Mouse (Mus musculus): Measurements from ENCODE around the gene Slc2a1.

DNA sequence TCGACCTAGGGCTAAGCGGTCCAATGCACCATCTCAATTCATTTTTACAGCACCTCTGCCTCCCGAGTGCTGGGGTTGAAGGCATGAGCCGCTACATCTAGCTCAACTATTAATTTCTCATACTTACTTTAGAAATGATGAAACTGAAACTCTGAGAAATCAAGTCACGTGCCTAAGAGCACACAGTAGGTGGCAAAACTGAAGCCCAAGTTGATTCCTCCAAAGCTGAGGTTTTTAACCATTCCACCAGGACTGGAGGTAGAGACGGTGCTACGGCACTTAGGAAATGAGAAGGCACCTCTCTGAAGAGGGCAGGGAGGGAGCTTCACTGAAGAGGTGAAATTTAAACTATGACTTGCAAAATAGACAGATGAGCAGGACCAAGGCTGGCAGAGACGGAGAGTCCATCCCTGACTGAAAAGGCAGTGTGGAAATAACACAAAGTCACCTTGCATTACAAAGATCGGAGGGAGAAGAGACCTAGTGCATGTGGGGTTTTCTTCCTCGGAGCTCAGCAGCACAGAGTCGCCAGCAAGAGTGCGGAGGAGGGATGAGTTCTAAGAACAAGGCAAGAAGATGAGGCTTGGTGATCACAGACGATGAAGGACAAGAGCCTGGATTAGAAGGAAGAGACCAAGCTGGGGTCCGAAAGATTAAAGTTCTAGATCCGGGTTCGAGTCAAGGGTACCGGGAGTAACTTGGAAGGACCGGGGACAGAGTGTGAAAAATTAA is 64.6 kb downstream of the Slc2a1 start:
- TF ChIP-seq TAL1 (IDR thresholded peaks at IDR 0.05; ENCODE audit: low read length) (no peak), GATA1 (IDR thresholded peaks at IDR 0.05; ENCODE audit: low read length) (no peak)
